Mouse (Mus musculus): ENCODE results near the gene Eomes. TPM values are rescaled to one million over a fixed set of nuclear protein-coding genes. Genes with fewer than 3 reads are reported as not detected.

Eomes gene
- polyA plus RNA-seq (2015; fragmentation: Nextera tagmentation; extraction: Ambion mirVana), result 0.08 and 0.17 TPM in 2 replicates

DNA sequence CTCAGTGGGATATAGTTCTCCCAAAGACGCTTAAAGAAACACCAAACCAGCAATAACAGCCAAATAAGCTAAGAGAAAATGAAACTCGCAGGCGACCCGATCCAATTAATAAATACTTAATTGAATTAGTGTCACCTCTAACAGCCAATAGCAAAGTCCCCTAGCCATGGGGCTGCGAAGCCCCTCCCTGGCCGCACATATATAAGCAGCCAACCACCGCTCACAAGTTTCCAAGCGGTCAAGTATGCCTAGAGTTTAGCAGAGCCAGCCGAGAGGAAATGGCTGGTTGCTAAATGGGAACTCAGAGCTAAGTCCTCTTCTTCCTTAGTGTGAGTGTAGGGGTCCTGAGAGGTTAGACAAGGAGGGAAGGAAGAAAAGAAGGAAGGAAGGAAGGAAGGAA lies at the start of gene Eomes:
Eomes (plus strand) TSS at position 252 of the 400 bp plus-strand sequence.
- no peak for ATAC-seq (ENCODE audit: low read depth)
- H3K27ac ChIP-seq (replicated peaks), result no peak within 1 kb of the TSS
- no peaks in the 10 kb centered on the region for H3K9me3 ChIP-seq
- no peaks in the 10 kb centered on the region for H3K36me3 ChIP-seq
- 1% methylated on average over 9 of the region's 9 CpGs for WGBS
- H3K9ac ChIP-seq, result no peak within 1 kb of the TSS
- peaks cover 32% of the 10 kb centered on the region for H3K4me1 ChIP-seq (replicated peaks)
- peaks cover 97% of the 10 kb centered on the region for H3K27me3 ChIP-seq
- H3K4me3 ChIP-seq, result peak within 1 kb of the TSS; percentile 36
- peak within 1 kb of the TSS; percentile 53 for H3K4me2 ChIP-seq

- Histone ChIP-seq H3K9ac (no peak overlapping the region), H3K4me2 (no peak overlapping the region), H3K27me3 (no peaks in the 10 kb centered on the region), H3K36me3 (no peaks in the 10 kb centered on the region), H3K27ac (replicated peaks) (no peak overlapping the region), H3K4me3 (no peak overlapping the region), H3K4me1 (replicated peaks) (no peaks in the 10 kb centered on the region), H3K9me3 (no peaks in the 10 kb centered on the region)
- no peak for ATAC-seq (ENCODE audit: low read depth)
- WGBS, result 33% methylated on average over 9 of the region's 9 CpGs
Measured at GRCm38 (mm10) chr9:118444809-118445208, 33.2 kb upstream of the Eomes start.

DNA sequence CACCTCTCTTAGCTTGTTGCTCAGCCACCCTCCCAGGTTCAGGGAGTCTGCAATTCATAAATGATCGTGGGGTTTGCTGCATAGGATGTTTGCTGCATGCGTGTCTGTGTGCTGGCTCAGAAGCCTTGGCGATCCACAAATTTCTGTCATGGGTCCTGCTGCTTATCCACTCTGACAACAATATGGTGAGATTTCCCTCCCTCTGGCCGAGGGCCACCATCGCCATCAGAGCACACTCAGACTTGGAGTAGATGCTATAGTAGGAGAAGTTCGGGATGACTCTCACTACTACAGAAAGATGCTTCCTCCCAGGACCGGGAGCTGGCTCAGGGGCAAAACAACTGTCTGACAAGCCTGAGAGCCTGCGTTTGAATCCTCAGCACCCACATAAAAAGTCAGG lies 28.7 kb upstream of the Eomes start:
- no peaks in the 10 kb centered on the region for H3K27me3 ChIP-seq
- no peak overlapping the region for H3K4me3 ChIP-seq
- H3K9me3 ChIP-seq, result no peaks in the 10 kb centered on the region
- WGBS, result 88% methylated on average over 8 of the region's 8 CpGs
- H3K4me1 ChIP-seq (replicated peaks), result no peaks in the 10 kb centered on the region
- ATAC-seq (ENCODE audit: low read depth), result no peak
- H3K36me3 ChIP-seq, result no peaks in the 10 kb centered on the region
- no peak overlapping the region for H3K27ac ChIP-seq (replicated peaks)
- no peak overlapping the region for H3K4me2 ChIP-seq
- no peak overlapping the region for H3K9ac ChIP-seq

DNA sequence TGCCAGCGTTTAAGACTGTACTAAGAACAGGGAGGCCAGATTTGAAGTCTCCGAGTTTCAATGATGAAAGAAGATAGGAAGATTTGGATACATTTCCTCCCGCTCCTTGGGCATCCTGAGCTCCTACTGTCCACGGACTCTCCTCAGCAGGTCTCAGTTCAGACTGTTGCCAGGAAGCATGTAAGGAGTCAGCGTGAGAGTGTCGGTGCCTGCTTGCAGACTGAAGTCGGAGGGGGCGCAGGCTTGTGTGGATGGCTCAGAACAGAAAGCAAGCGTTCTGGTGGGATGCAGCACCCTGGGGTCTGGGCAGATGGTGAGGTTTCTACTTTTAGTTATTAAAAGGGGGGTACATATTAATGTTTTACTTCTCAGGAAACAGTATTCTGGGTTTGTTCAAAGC lies 24.6 kb upstream of the Eomes start:
- Histone ChIP-seq H3K36me3 (no peaks in the 10 kb centered on the region), H3K9ac (no peak overlapping the region), H3K4me3 (no peak overlapping the region), H3K4me1 (replicated peaks) (no peaks in the 10 kb centered on the region), H3K27me3 (peaks cover 3% of the 10 kb centered on the region; the same call in 1 of the 2 replicates), H3K27ac (replicated peaks) (no peak overlapping the region), H3K9me3 (no peaks in the 10 kb centered on the region), H3K4me2 (peak overlapping the region; percentile 18; the same call in 1 of the 2 replicates)
- WGBS, result 54% methylated on average over 9 of the region's 9 CpGs
- no peak for ATAC-seq (ENCODE audit: low read depth)

DNA sequence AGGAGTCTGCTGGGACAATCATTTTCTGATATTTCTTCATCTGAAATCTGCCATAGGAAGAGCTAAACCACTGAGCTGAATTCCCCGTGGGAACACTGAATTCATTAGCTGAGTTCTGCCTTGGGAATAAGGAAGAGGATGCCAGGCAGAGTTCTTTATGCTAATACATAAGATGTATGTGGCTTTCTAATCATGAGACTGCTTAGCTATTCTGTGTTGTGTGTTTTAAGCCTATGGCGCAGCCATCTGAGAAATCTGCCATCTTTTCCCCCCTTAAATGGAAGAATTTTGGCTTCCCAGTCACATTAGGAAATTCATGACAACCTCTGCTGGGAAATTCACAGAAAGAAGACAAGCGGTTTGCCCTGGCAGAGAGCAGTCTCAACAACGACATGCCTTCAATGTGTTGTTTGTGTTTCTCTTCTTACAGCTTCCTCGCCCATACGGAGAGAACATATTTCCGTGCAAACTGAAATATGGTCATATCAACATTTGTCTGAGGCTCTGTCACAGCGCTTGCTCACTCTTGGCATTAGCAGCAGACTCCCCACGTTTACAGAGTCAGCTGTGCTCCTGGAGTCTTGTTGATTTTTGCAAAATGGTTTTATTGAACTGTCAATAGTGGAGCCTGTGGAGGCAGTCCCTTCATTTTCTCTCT lies 22.7 kb upstream of the Eomes start:
- no peak overlapping the region for H3K9ac ChIP-seq
- H3K4me1 ChIP-seq (replicated peaks), result no peaks in the 10 kb centered on the region
- H3K9me3 ChIP-seq, result no peaks in the 10 kb centered on the region
- no peak overlapping the region for H3K4me3 ChIP-seq
- no peak overlapping the region for H3K4me2 ChIP-seq
- peaks cover 3% of the 10 kb centered on the region; the same call in 1 of the 2 replicates for H3K27me3 ChIP-seq
- 63% methylated on average over 9 of the region's 9 CpGs for WGBS
- no peaks in the 10 kb centered on the region for H3K36me3 ChIP-seq
- ATAC-seq (ENCODE audit: low read depth), result no peak
- H3K27ac ChIP-seq (replicated peaks), result no peak overlapping the region

- WGBS, result 42% methylated on average over 6 of the region's 6 CpGs
- Histone ChIP-seq H3K9me3 (no peaks in the 10 kb centered on the region), H3K27me3 (peaks cover 3% of the 10 kb centered on the region; the same call in 1 of the 2 replicates), H3K4me1 (replicated peaks) (no peaks in the 10 kb centered on the region), H3K9ac (no peak overlapping the region), H3K4me3 (no peak overlapping the region), H3K36me3 (no peaks in the 10 kb centered on the region), H3K4me2 (no peak overlapping the region), H3K27ac (replicated peaks) (no peak overlapping the region)
- ATAC-seq (ENCODE audit: low read depth), result no peak
Measured at GRCm38 (mm10) chr9:118456405-118456804, 21.6 kb upstream of the Eomes start.

- Histone ChIP-seq H3K9me3 (no peaks in the 10 kb centered on the region), H3K4me1 (replicated peaks) (no peaks in the 10 kb centered on the region), H3K27ac (replicated peaks) (no peak overlapping the region), H3K4me2 (no peak overlapping the region), H3K4me3 (no peak overlapping the region), H3K36me3 (no peaks in the 10 kb centered on the region), H3K9ac (no peak overlapping the region), H3K27me3 (peaks cover 3% of the 10 kb centered on the region; the same call in 1 of the 2 replicates)
- ATAC-seq (ENCODE audit: low read depth), result no peak
- 12% methylated on average over 5 of the region's 5 CpGs for WGBS
Measured at GRCm38 (mm10) chr9:118458039-118458438, 20.0 kb upstream of the Eomes start.

GRCm38 (mm10) chr9:118464031-118464430 lies 14.0 kb upstream of the Eomes start:
- H3K9ac ChIP-seq, result no peak overlapping the region
- peaks cover 39% of the 10 kb centered on the region for H3K27me3 ChIP-seq
- no peak overlapping the region for H3K4me3 ChIP-seq
- no peak overlapping the region for H3K4me2 ChIP-seq
- no peak overlapping the region for H3K27ac ChIP-seq (replicated peaks)
- H3K9me3 ChIP-seq, result no peaks in the 10 kb centered on the region
- 69% methylated on average over 1 of the region's 1 CpGs for whole genome bisulfite sequencing
- ATAC-seq (ENCODE audit: low read depth), result no peak
- H3K36me3 ChIP-seq, result no peaks in the 10 kb centered on the region
- H3K4me1 ChIP-seq (replicated peaks), result 0 out of 2 replicates have a peak, but pooled peaks cover 2% of the 10 kb centered on the region

GRCm38 (mm10) chr9:118468301-118468700 lies 9.7 kb upstream of the Eomes start:
- H3K27me3 ChIP-seq, result peaks cover 82% of the 10 kb centered on the region
- no peaks in the 10 kb centered on the region for H3K9me3 ChIP-seq
- H3K27ac ChIP-seq (replicated peaks), result no peak overlapping the region
- H3K4me1 ChIP-seq (replicated peaks), result 0 out of 2 replicates have a peak, but pooled peaks cover 2% of the 10 kb centered on the region
- no peak overlapping the region for H3K4me3 ChIP-seq
- WGBS, result under 1% methylated on average over 14 of the region's 14 CpGs
- no peaks in the 10 kb centered on the region for H3K36me3 ChIP-seq
- ATAC-seq (ENCODE audit: low read depth), result no peak
- no peak overlapping the region for H3K4me2 ChIP-seq
- no peak overlapping the region for H3K9ac ChIP-seq

GRCm38 (mm10) chr9:118469272-118469671 lies 8.7 kb upstream of the Eomes start:
- H3K9ac ChIP-seq, result no peak overlapping the region
- no peak for ATAC-seq (ENCODE audit: low read depth)
- H3K4me2 ChIP-seq, result no peak overlapping the region
- 11% methylated on average over 16 of the region's 16 CpGs for WGBS
- 0 out of 2 replicates have a peak, but pooled peaks cover 2% of the 10 kb centered on the region for H3K4me1 ChIP-seq (replicated peaks)
- H3K9me3 ChIP-seq, result no peaks in the 10 kb centered on the region
- H3K36me3 ChIP-seq, result no peaks in the 10 kb centered on the region
- H3K4me3 ChIP-seq, result no peak overlapping the region
- peaks cover 85% of the 10 kb centered on the region for H3K27me3 ChIP-seq
- H3K27ac ChIP-seq (replicated peaks), result no peak overlapping the region

DNA sequence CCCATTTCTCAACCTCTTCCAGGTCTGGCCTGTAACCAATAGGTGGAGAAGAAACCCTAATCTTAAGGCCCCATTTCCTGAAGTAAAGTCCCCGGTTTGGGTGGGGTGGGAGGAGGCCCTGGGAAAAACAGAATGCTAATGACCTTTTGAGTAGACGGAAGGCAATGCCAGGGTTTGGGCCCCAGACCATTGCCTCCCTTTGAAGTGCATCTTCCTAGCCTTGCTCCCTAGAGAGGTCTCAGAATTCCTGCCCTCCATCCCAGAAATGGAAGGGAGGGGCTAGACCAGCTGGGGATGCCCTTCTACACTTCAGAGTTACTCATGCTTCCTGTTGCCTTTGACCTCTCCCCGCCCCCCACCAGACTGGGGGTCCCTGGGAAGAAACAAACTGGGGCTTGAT lies 6.7 kb upstream of the Eomes start:
- Histone ChIP-seq H3K4me2 (no peak overlapping the region), H3K9me3 (no peaks in the 10 kb centered on the region), H3K27ac (replicated peaks) (no peak overlapping the region), H3K4me3 (no peak overlapping the region), H3K36me3 (no peaks in the 10 kb centered on the region), H3K4me1 (replicated peaks) (peaks cover 5% of the 10 kb centered on the region), H3K9ac (no peak overlapping the region), H3K27me3 (peaks cover 95% of the 10 kb centered on the region)
- WGBS, result 3% methylated on average over 3 of the region's 3 CpGs
- no peak for ATAC-seq (ENCODE audit: low read depth)

GRCm38 (mm10) chr9:118476211-118476765 lies 1.7 kb upstream of the Eomes start:
- peak overlapping the region; percentile 53 for H3K4me2 ChIP-seq
- H3K4me1 ChIP-seq (replicated peaks), result peaks cover 32% of the 10 kb centered on the region
- ATAC-seq (ENCODE audit: low read depth), result peak; percentile 71; the same call in 1 of the 2 replicates
- no peak overlapping the region for H3K9ac ChIP-seq
- no peaks in the 10 kb centered on the region for H3K36me3 ChIP-seq
- H3K4me3 ChIP-seq, result 0 out of 2 replicates have a peak overlapping the region, but pooled peaks have one; percentile 10
- H3K9me3 ChIP-seq, result no peaks in the 10 kb centered on the region
- under 1% methylated on average over 22 of the region's 22 CpGs for WGBS
- no peak overlapping the region for H3K27ac ChIP-seq (replicated peaks)
- H3K27me3 ChIP-seq, result peaks cover 97% of the 10 kb centered on the region

All from neural tube, embryonic 13.5 days (tissue).